Mouse (Mus musculus): Measurements from ENCODE around the gene Samsn1. TPM values are rescaled to one million over a fixed set of nuclear protein-coding genes. Genes with fewer than 3 reads are reported as not detected.

Gene Samsn1
- under 1 TPM; 0.22 to 0.78 (median 0.38) TPM for total RNA-seq (2022)

DNA sequence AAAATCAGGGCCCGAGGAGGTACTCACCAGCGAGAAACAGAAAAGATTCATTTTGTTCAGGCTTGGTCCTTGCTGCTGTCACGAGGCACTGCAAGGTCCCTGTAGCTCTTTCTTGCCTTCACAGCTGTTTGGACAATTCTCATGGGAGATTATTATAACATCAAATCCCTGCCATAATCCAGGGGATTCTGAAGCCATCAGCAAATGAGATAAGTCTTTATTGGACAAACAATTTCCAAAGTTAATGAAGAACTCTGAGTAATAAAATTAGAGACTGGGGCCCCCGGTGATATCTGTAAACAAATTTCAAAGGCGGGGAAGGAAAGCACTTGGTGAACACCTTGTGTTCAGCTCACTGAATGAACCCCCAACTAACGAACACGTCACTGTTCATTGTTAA is at the start of gene Samsn1:
Gene Samsn1, minus strand, starts transcription at position 101 of the 400 bp plus-strand sequence.
- DNase-seq (ENCODE audit: low spot score) = no peak

DNA sequence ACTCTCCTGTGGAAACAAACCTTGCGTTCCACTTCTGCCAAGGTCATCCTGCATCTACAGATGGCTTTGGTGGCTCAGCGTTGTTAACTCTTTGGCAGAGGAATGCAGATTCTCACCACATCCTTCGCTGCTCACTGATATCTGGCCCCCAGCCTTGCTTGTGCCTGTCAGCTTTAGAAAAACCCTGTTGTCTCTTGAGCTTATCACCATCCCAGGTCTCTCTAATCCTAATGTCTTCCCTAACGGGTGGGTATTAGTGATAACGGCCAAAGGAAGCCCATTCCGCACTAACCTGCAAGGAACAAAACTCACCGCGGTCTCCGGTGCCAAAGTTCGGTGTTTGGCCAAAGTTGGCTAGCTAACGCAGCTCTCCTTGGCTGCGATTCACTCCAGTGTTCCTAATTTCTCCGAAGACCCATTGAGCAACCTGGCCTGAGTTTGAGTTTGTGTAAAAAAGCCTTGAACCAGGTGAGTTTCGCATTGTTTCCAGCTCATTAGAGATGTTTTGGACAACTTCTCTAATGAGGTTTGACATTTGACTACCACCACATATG is 44.1 kb upstream of the Samsn1 start:
- DNase-seq (ENCODE audit: low spot score) = no peak

DNA sequence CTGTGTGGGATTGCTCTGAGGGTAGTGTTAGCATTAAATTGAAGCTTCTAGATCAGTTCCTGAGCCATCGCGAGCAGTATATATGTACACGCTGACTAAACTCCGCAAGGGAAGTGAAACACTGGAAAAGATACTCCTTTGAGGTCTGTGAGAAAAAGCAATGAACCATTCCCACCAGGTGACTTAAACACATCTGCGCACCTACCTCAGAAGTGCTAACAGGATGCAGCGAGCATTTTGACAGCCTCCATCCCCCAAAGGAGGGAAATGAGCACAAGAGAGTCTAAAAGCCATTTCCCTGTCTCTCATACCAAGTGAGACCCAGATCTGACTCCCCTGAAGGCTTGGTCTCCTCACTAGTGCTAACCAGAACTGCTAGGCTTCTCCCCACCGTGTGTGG is 32.9 kb upstream of the Samsn1 start:
- no peak for DNase-seq (ENCODE audit: low spot score)

- no peak for DNase-seq (ENCODE audit: low spot score)
Measured at GRCm38 (mm10) chr16:76054079-76054478, 32.0 kb upstream of the Samsn1 start.

DNA sequence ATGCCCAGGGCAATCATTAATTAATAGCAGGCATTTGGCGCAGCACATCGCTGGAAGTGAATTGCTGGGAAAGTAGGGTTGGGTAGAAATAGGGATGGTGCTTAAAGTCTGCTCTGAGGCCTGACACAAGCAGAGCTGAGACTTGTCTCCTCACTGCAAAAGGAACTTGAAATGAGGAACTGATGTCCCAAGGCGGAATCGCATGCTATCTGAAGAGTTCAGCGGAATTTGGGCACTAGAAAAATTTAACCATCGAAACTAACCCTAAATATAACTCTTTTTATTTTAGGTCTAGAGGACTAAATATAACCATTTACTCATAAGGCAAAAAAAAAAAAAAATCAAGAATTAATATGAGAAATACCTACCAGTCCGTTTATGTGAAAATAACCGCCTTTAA is 31.5 kb upstream of the Samsn1 start:
- DNase-seq (ENCODE audit: low spot score) = peak; percentile 8

DNA sequence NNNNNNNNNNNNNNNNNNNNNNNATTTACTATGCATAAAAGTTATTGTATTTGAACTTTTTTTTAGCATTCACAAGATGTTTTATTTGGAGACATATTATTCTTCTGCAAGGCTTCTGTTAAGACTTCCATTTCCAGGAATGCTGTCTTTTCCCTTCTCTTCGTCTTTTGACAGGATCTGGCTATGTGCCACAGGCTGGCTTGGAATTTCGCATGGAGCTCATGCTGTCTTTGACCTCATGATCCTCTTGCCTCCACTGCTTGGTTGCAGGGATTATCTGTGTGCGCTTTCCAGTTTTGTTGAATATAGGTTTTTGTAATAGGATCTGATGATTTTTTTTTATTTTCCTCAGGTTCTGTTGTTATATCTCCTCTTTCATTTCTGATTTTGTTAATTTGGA is 25.0 kb upstream of the Samsn1 start:
- DNase-seq (ENCODE audit: low spot score) = no peak

GRCm38 (mm10) chr16:76040319-76040945 is 18.4 kb upstream of the Samsn1 start:
- no peak for DNase-seq (ENCODE audit: low spot score)

DNA sequence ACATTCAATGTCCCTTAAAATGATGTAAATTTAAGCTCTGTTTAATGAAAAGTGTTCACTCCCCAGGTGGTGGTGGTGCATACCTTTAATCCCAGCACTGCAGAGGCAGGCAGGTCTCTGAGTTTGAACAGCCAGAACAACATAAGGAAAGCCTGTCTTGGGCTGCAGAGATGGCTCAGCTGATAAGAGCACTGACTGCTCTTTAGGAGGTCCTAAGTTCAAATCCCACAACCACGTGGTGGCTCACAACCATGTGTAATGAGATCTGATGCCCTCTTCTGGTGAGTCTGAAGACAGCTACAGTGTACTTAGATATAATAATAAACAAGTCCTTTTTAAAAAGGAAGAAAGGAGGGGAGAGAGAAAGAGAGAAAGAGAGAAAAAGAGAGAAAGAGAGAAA is 2.9 kb downstream of the Samsn1 start:
- no peak for DNase-seq (ENCODE audit: low spot score)

GRCm38 (mm10) chr16:76003812-76004389 is 18.2 kb downstream of the Samsn1 start:
- DNase-seq (ENCODE audit: low spot score) = no peak

GRCm38 (mm10) chr16:76002870-76003572 is 19.1 kb downstream of the Samsn1 start:
- no peak for DNase-seq (ENCODE audit: low spot score)

GRCm38 (mm10) chr16:76002287-76002686 is 19.8 kb downstream of the Samsn1 start:
- DNase-seq (ENCODE audit: low spot score) = no peak

GRCm38 (mm10) chr16:76001788-76002187 is 20.3 kb downstream of the Samsn1 start:
- DNase-seq (ENCODE audit: low spot score) = no peak

DNA sequence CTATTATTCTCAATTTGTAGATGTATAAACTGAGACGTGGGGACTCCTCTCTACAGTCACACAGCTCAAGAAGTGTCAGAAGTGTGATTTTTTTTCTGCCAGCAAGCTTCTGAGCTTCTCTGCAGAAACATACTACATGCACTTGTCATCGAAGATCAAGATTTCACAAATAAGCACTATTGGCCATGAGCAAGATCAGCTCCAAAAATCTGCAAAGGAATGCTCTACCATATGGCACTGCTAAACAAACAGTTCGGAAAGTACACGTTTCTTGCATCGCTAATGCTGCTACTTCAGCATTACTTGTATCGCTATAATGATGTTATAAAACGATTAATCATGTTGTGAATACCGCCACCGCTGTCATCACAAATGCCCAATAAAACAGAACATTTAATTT is 22.0 kb downstream of the Samsn1 start:
- DNase-seq (ENCODE audit: low spot score) = no peak

- no peak for DNase-seq (ENCODE audit: low spot score)
Measured at GRCm38 (mm10) chr16:75990173-75990572, 31.9 kb downstream of the Samsn1 start.

GRCm38 (mm10) chr16:75983831-75984230 is 38.2 kb downstream of the Samsn1 start:
- no peak for DNase-seq (ENCODE audit: low spot score)

- no peak for DNase-seq (ENCODE audit: low spot score)
Measured at GRCm38 (mm10) chr16:75979381-75979780, 42.7 kb downstream of the Samsn1 start.

DNA sequence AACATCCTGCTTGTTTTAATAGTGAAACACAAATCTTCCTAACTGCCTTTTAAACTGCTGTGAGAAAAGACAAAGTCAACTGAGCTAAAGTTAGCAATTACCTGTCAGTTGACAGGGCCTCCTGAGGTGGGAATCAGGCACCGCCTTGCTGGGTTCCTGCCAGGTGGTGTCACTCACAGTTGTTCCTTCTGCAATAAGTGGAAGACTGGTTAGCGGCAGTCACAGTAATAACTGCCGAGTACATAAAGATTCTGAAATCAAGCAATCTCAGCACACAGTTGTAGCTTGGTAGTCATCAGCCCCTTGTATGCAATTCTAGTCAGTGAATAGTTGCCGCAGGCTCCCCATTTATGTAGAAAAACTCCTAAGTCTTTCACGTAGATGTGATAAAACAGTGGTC is 44.3 kb downstream of the Samsn1 start:
- no peak for DNase-seq (ENCODE audit: low spot score)

DNA sequence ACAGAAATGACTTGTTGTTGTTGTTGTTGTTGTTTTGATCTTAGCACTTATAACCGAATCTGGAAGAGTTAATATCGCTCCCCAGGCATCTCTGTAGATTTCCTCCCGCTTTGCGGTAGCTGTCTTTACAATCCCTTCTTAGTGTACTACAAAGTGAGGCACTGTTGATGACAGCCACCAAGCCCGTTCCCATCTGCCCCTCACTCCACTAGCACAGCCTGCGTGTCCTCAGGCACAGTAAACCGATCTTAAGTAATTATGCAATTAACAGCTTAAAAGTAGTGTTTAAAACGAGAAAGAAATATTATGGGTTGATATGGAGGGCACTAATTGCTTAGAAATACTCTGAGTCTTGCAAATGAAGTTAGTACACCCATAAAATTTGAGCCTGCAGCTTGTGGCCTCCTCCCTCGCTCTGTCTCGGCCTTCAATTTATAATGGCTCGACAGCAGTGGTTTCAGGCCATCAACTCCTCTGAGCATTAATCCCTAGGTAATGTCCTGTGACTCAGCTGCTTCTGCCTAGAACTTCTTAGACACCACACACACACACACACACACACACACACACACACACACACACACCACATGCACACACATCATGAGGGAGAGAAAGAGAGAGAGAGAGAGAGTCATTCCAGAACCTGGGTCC is 46.3 kb downstream of the Samsn1 start:
- no peak for DNase-seq (ENCODE audit: low spot score)

DNA sequence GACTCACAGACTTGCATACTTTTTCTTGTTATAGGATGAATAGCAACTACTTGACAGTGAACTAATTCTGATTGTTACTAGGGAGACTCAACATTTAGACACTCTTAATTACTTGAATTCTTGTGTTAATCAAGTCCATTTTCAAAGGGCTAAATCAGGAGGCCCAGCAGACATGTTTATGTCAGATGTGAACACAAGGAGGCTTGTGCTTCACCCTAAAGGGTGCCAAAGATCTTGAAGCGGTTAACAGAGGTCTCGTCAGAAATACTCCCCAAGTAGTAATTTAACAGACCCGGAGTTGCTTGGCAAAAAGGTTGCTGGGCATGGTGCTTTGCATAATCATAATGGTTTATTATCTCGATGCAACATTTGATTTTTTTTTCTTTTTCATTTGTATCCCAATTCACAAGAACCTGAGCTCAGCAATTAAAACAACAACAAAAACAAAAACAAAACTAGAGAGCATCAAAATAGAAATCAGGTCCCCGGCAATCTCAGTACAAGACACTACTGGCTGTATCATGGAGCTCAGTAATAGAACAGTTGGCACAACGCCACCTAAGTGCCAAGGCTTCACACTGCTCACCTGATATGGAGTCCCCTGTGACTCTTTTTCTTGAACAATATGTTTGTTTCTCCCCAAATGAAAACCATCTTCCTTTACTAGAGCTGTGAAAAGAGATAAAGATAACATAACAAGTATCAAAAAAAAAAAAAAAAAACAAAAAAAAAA is 51.6 kb downstream of the Samsn1 start:
- DNase-seq (ENCODE audit: low spot score) = no peak

DNA sequence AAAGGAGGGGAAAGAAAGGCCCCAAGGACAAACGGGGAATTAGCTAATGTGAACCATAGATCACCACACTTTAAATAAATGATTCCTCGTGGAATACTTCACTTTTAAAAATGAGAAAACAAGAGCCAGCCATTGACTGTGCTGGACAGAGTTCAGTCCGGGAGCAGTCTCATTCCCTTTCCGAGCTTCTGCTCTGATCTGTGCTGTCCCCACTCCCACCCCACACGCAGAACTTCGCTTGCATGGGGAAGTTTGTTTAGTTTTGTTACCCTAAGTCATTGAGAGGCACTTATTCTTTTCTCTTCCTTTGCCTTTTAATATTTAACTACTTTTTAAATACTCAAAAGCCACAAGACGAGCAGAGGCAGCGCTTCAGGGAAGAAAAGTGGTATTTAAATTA is 60.1 kb downstream of the Samsn1 start:
- no peak for DNase-seq (ENCODE audit: low spot score)

- no peak for DNase-seq (ENCODE audit: low spot score)
Measured at GRCm38 (mm10) chr16:75961487-75961886, 60.6 kb downstream of the Samsn1 start.

- DNase-seq (ENCODE audit: low spot score) = peak; percentile 42
Measured at GRCm38 (mm10) chr16:75961036-75961435, 61.0 kb downstream of the Samsn1 start.
